Mouse (Mus musculus) kidney, embryonic 14.5 days (tissue): ENCODE measurements around the gene Plcb3. TPM values are rescaled to one million over a fixed set of nuclear protein-coding genes. Genes with fewer than 3 reads are reported as not detected.
A peak's percentile ranks its signal among the peaks of the same experiment; 100 is the strongest.

Experiments used
- ATAC-seq: fragments of 200-750 bp; cut with Nextera tagmentation; 2 replicates; pipeline ENCODE4 v1.8.0; 2017; ENCODE audit warnings: moderate number of reproducible peaks, mild to moderate bottlenecking, moderate TSS enrichment, moderate library complexity; ENCODE audit not compliant: low FRiP score, low TSS enrichment
- H3K27ac ChIP-seq: fragments of 300-500 bp; sonication (generic); 2 replicates; pipeline ENCODE4 v1.5.1; 2014; ENCODE audit warnings: low read depth, mild to moderate bottlenecking, low read length, moderate library complexity, mixed read lengths
- H3K27me3 ChIP-seq: fragments of 300-500 bp; sonication (generic); 2 replicates; pipeline ENCODE4 v1.6.1; 2014; ENCODE audit warnings: mild to moderate bottlenecking, low read length; ENCODE audit not compliant: control insufficient read depth, insufficient read depth
- H3K36me3 ChIP-seq: fragments of 300-500 bp; sonication (generic); 2 replicates; pipeline ENCODE4 v1.6.1; 2014; ENCODE audit warnings: low read length, mixed read lengths; ENCODE audit not compliant: control insufficient read depth, insufficient read depth
- H3K4me1 ChIP-seq: fragments of 300-500 bp; sonication (generic); 2 replicates; pipeline ENCODE4 v1.6.1; 2014; ENCODE audit warnings: low read length, mixed read lengths; ENCODE audit not compliant: control insufficient read depth, insufficient read depth
- H3K4me2 ChIP-seq: fragments of 300-500 bp; sonication (generic); replicated peaks from 2 replicates; pipeline ENCODE4 v1.6.1; 2014; ENCODE audit warnings: low read depth, mild to moderate bottlenecking, low read length
- H3K4me3 ChIP-seq: fragments of 300-500 bp; sonication (generic); 2 replicates; pipeline ENCODE4 v1.5.1; 2014; ENCODE audit warnings: mild to moderate bottlenecking, low read length
- H3K9ac ChIP-seq: fragments of 300-500 bp; sonication (generic); 2 replicates; pipeline ENCODE4 v1.6.1; 2014; ENCODE audit warnings: low read depth, mild to moderate bottlenecking, low read length, moderate library complexity
- H3K9me3 ChIP-seq: fragments of 300-500 bp; sonication (generic); 2 replicates; pipeline ENCODE4 v1.6.1; 2016; ENCODE audit warnings: low read length; ENCODE audit not compliant: control insufficient read depth
- WGBS: fragments of 180-500 bp; shearing (Covaris S2); extraction: QIAGEN DNeasy Blood & Tissue Kit; methylation state at CpG from one replicate; pipeline ENCODE4 v1.1.7; 2014; 5-methylcytosine and 5-hydroxymethylcytosine counted together
- polyA plus RNA-seq: library from polyadenylated mRNA; unstranded; fragments of >200 nt; fragmentation: Nextera tagmentation; extraction: Ambion mirVana; gene quantifications from 2 replicates; pipeline ENCODE4 v1.2.1, GENCODE M21; 2014

The Plcb3 gene
- polyA plus RNA-seq, 1 experiment from 2014 or later, result 38.9 TPM

DNA sequence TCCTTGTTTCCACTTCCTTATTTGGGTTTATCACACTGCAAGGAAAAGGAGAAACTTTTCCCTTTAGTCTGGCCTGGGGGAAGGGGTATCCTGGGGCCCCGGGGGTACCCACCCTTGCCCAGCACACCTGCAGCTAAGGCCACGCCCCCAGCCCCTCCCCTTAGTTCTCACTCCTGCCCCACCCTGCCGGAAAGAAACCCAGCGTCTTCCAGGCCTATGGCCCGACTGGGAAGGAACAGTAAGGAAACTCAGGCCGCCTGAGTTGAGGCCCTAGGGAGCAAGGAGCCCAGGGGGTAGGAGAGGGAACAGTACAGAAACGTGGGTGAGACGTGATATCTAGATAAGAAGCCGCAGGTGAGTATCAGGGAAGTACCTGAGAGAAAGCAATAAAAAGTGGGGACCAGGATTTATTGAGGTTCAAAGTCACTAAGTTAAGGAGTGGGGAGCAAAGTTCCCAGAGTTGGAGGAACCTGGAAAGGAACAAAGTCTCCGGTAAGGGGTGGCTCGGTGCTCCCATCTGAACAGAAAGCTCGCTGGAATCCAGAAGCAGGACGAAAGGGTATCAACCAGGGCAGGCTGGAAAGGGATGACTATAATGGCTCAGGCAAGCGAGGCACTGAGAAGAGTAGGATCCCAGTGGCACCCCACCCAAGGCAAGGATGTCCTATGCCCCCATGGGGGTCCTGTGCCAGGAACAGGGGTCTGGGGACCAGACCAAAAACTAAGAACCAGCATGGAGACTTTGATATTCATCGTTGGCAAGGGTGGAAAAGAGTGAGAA, 7.6 kb downstream of the Plcb3 start:
- 9% methylated on average over 15 of the region's 15 CpGs for WGBS
- ATAC-seq, result 0 out of 2 replicates have a peak, but pooled peaks have one; percentile 5

DNA sequence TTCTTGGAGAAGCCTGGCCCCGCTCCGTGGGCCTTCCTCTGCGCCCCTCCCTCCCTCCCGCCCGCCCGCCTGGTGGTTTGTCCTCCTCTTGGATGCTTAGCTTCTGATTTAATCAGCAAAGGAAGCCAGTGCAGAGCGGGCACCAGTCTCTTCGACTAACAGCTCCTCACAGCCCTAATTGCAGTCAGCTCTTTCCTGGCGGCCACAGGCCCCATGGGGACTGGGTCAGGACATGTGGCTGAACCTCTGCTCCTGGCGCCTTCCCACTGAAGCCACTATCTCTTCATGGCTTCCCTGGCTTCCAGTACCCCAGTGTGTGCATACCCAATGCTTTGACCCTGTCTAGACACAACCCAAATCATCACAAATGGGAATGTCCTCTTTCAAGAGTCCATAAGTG, 19.8 kb downstream of the Plcb3 start:
- Histone ChIP-seq H3K27me3 (no peaks in the 10 kb centered on the region), H3K4me3 (no peak overlapping the region), H3K36me3 (peaks cover 72% of the 10 kb centered on the region), H3K9me3 (no peaks in the 10 kb centered on the region), H3K4me2 (no peak overlapping the region), H3K4me1 (peaks cover 11% of the 10 kb centered on the region), H3K9ac (no peak overlapping the region), H3K27ac (no peak overlapping the region)
- ATAC-seq, result no peak
- 90% methylated on average over 10 of the region's 10 CpGs for WGBS

More for the DNA sequence above, 7.6 kb downstream of the Plcb3 start:
- H3K27ac ChIP-seq, result peak overlapping the region; percentile 20; the same call in 1 of the 2 replicates
- peaks cover 34% of the 10 kb centered on the region for H3K4me1 ChIP-seq
- peaks cover 27% of the 10 kb centered on the region for H3K36me3 ChIP-seq
- peak overlapping the region; percentile 80 for H3K4me2 ChIP-seq
- H3K27me3 ChIP-seq, result no peaks in the 10 kb centered on the region
- H3K9ac ChIP-seq, result peak overlapping the region; percentile 71
- peak overlapping the region; percentile 64 for H3K4me3 ChIP-seq
- H3K9me3 ChIP-seq, result no peaks in the 10 kb centered on the region

DNA sequence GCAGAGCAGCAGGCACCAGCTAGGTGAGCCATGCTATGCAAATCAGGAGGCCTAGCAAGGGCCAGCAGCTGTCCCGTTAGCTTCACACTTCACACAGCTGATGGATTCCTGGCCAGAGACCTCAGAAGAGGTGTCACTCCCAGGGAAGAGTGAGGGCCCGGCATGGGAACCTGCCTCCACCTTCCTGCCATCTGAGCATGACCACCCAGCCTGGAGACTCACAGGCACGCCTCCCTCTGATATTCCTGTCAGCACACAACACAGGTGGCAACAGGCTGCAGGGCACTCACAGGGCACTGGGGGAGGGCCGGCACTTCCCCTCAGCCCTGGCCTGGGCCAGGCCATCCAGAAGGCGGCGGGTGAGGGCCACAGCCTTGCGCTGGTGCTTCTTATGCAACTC, 20.8 kb downstream of the Plcb3 start:
- Histone ChIP-seq H3K4me3 (no peak overlapping the region), H3K4me1 (peaks cover 11% of the 10 kb centered on the region), H3K27me3 (no peaks in the 10 kb centered on the region), H3K27ac (no peak overlapping the region), H3K36me3 (peaks cover 69% of the 10 kb centered on the region), H3K9me3 (no peaks in the 10 kb centered on the region), H3K4me2 (no peak overlapping the region), H3K9ac (no peak overlapping the region)
- WGBS, result 81% methylated on average over 7 of the region's 7 CpGs
- no peak for ATAC-seq

DNA sequence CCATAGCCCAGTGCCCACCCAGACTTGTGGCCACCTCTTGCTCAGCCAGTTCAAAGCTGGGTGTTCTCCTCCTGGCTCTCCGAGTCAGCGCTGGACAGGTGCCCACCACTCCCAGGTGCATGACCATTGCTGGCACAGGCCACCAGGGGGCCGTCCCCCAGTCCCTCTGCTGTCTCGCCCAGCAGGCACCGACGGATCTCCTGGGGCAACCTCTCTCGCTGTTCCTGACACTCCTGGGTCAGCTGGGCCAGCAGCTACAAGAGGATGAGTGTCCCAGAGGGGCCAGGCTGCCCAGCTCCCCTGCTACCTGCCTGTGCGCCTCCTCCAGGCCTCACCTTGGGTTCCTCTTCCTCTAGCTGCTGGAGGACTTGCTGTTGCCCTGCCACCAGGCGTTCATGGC, 22.2 kb downstream of the Plcb3 start:
- H3K36me3 ChIP-seq, result peaks cover 55% of the 10 kb centered on the region
- H3K27ac ChIP-seq, result no peak overlapping the region
- WGBS, result 54% methylated on average over 9 of the region's 9 CpGs
- H3K4me2 ChIP-seq, result no peak overlapping the region
- H3K4me1 ChIP-seq, result peaks cover 15% of the 10 kb centered on the region
- ATAC-seq, result no peak
- no peaks in the 10 kb centered on the region for H3K9me3 ChIP-seq
- H3K4me3 ChIP-seq, result no peak overlapping the region
- no peaks in the 10 kb centered on the region for H3K27me3 ChIP-seq
- H3K9ac ChIP-seq, result no peak overlapping the region

DNA sequence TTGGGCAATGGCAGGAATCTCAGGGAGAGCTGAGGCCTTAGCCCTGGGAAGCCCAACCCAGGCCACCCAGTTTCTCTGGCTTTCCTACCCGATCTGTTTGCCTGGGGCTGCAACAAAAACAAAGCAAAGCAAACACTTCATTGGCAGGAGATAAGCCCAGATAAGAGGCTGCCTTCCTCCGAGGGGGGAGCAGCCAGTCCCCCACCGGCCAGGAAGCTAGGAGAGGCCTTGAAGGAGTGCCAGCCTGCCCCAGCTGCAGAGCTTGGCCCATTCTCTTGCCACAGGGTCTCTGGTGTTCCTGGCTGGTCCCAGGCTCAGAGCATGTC, 23.6 kb downstream of the Plcb3 start:
- no peak for ATAC-seq
- WGBS, result 13% methylated on average over 3 of the region's 3 CpGs
- Histone ChIP-seq H3K27me3 (no peaks in the 10 kb centered on the region), H3K27ac (peak overlapping the region; percentile 98; the same call in 1 of the 2 replicates), H3K4me3 (peak overlapping the region; percentile 65; the same call in 1 of the 2 replicates), H3K36me3 (peaks cover 43% of the 10 kb centered on the region), H3K9ac (no peak overlapping the region; the same call in 1 of the 2 replicates), H3K4me1 (peaks cover 15% of the 10 kb centered on the region), H3K9me3 (no peaks in the 10 kb centered on the region), H3K4me2 (peak overlapping the region; percentile 93)

DNA sequence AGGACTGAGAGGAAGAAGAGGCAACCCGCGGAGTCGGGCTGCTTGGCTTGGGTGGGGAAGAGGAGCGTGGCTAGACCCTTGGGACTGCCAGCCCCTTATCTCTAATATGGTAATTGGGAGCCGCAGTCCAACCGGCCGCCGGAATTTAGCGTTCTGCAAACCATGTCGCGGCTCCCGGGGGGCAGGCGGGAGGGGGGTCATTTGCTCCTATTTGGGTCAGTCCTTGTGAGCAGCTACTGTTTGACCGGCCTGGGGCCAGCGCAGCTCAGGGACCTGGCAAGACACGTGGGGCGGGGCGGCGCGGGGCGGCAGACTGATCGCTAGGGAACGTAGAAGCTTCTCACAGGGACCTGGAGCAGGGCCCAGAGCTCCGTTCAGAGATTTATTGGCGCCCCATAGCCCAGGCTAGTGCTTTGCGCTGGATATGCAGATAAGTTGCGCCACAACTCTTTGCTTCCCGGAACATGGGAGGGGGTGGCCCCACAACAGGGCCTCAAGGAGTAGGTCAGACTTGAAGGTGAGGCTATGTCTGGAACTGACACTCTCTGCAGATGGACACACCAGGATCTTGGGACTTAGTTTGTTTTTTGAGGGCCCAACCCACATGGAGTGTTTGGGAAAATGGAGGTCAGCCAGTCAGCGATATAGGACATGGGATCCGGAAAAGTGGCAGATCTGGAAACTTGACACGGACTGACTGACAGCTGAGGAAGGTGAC, 24.1 kb downstream of the Plcb3 start:
- peak overlapping the region; percentile 98 for H3K27ac ChIP-seq
- peaks cover 38% of the 10 kb centered on the region for H3K36me3 ChIP-seq
- H3K9me3 ChIP-seq, result no peaks in the 10 kb centered on the region
- H3K4me3 ChIP-seq, result peak overlapping the region; percentile 65
- WGBS, result 2% methylated on average over 31 of the region's 31 CpGs
- peak overlapping the region; percentile 93 for H3K4me2 ChIP-seq
- H3K27me3 ChIP-seq, result no peaks in the 10 kb centered on the region
- peak overlapping the region; percentile 73 for H3K9ac ChIP-seq
- peaks cover 15% of the 10 kb centered on the region for H3K4me1 ChIP-seq
- ATAC-seq, result peak; percentile 25

DNA sequence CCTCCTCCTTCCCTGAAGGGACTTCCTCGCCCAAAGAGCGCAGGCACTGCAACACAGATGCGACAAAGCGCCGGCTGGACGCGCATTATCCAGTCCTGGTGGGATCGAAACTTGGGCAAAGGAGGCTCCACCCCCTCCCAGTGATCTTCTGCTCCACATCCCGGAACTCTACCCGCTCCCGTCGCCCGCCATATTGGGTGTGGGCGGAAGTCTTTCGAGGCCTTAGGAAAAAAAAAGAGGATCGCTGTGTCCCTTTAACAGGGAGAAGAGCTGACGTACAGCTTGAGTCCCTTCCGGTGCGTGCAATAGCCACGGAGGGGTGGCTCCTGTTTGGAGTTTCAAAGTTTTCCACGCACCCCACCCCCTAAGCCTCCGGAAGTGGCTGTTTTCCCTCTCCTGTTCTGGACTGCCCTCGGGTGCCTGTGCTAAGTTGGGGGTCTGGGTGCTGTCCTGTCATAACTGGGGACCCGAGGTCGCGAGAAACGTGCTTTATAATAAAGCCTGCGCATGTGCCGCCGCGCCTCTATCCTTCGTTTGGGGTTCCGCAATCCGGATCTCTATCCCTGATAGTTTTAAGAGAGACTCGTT, 24.8 kb downstream of the Plcb3 start:
- Histone ChIP-seq H3K36me3 (peaks cover 31% of the 10 kb centered on the region), H3K4me3 (peak overlapping the region; percentile 65), H3K4me1 (peaks cover 15% of the 10 kb centered on the region), H3K9me3 (no peaks in the 10 kb centered on the region), H3K9ac (peak overlapping the region; percentile 73), H3K27ac (peak overlapping the region; percentile 98), H3K27me3 (no peaks in the 10 kb centered on the region), H3K4me2 (peak overlapping the region; percentile 93)
- peak; percentile 80 for ATAC-seq
- WGBS, result under 1% methylated on average over 35 of the region's 35 CpGs

DNA sequence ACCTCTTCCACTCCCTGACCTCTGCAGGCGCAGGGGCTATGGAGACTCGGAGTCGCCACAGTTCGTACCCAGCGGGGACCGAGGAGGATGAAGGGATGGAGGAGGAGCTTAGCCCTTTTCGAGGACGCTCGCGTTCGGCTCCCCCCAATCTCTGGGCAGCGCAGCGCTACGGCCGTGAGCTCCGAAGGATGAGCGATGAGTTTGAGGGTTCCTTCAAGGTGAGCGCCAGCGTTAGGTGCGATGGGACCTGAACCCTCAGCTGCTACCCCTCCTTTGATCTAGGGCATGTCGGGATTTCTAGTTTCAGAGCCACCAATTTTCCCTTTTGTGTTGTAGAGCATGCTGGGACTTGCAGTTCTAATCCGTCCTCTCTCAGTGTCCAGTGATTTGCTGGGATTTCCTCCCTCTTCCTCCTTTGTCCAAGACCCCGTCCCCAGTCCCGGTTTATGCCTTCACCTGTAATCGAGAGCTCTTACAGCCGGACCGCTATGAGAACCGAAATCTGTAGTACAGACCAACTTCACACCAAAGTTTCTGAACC, 25.6 kb downstream of the Plcb3 start:
- peaks cover 15% of the 10 kb centered on the region for H3K4me1 ChIP-seq
- no peaks in the 10 kb centered on the region for H3K9me3 ChIP-seq
- peak; percentile 48 for ATAC-seq
- H3K9ac ChIP-seq, result peak overlapping the region; percentile 73
- 1% methylated on average over 28 of the region's 28 CpGs for WGBS
- peak overlapping the region; percentile 98 for H3K27ac ChIP-seq
- no peaks in the 10 kb centered on the region for H3K27me3 ChIP-seq
- H3K4me3 ChIP-seq, result peak overlapping the region; percentile 65
- H3K4me2 ChIP-seq, result peak overlapping the region; percentile 93
- H3K36me3 ChIP-seq, result peaks cover 26% of the 10 kb centered on the region
